Mouse (Mus musculus) gastrocnemius, postnatal 14 days (tissue): ENCODE measurements at regions not wholly inside any gene's neighbourhood (a gene's known extent, or its start where the extent isn't known, plus 50 kb on each side); places are given as distances from the start of the nearest gene placed in this dataset.
"Not testable (repeated sequence)": the region's sequence is repeated elsewhere in the genome, so short reads cannot be mapped to it uniquely, and the experiment has no call there.

Experiments used
- DNase-seq: peaks from one replicate; pipeline ENCODE4 v3.0.0; 2021; ENCODE audit warnings: mixed read lengths
- intact Hi-C: fragments of 180-260 bp; cut with DNase I; formaldehyde crosslinking; loops from one replicate; pipeline ENCODE4 v1.15.1; 2025; ENCODE audit warnings: low total_unique reads

DNA sequence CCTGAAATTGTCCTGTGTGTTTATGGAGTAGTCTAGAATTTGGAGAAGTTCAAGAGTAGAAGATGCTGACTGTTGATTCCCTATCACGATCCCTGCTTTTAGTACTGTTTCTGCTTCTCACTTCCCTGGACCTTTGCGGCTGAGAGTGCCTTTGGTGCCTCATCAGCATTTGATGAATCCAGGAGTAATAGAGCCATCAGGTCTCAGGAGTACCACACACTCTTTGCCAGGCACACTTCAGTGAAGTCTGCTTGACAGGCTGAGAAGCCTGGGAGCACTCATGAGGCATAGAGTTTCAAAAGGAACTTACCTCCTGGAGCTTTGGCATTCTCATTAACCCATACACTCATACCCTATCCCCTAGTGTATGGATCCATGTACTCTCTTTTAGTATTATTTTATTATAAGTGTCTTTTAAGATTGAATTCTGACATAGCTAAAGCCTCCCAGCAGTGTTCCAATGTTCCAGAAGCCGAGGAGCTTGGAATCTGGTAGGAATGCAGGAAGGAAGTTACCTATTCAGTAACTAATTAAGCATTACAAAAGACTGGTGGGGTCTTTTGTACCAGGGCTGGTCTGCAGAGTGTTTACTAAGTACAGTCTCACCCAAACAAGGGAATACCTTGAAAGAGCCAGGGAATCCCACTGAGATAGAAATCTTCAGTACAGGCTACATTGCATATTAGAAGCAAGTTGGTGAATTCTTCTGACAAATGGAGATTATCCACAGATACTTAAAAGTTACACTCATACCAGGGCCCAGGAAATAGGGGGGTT, 139.7 kb downstream of the Tex13c3 start:
- intact Hi-C loops, DNase-seq: not testable (repeated sequence)

- DNase-seq, result no peak
- intact Hi-C loops, result no loop called here
Observed at GRCm38 (mm10) chrX:19313286-19313685, 167.8 kb downstream of the Tex13c3 start.

DNA sequence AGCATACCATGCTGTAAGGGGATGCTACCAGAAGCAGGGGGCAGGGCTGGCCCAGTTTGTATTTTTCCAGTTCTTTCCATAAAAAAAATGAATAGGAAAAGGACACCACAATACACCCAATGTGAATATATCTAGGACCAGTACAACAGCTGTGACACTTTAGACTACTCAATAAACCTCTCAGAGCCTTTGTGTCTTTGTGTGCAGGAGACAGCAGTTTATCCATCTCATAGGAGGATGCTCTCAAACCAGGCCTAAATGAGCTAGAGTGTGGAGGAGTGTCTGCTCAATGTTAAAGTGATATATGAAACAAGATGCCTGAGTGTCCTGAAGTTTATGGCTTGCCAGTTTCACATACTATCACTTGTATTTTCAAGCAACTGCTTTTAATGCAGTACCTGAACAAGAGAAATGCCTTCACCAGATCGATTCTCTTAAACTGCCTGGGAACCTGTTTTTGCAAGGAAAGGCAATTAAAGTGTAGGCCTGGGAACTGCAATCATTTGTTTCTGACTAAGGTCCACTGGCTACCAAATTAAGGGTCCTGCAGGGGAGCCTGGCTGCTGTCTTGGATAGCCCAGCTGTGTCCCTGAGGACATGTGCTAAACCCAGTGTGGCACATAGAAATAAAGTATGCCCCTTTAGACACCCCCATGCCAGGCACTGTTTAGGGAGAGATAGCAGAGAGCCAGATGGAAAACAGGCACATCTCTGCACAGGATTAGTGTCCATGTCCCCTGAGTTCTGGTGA, 169.1 kb downstream of the Tex13c3 start:
- intact Hi-C loops, result no loop called here
- DNase-seq, result no peak

- intact Hi-C loops, result no loop called here
- no peak for DNase-seq
Observed at GRCm38 (mm10) chrX:19311377-19311776, 169.7 kb downstream of the Tex13c3 start.

GRCm38 (mm10) chrX:19288171-19288570, 192.9 kb downstream of the Tex13c3 start:
- intact Hi-C loops, result no loop called here
- no peak for DNase-seq

GRCm38 (mm10) chrX:19286431-19286830, 194.7 kb downstream of the Tex13c3 start:
- intact Hi-C loops, result no loop called here
- no peak for DNase-seq

DNA sequence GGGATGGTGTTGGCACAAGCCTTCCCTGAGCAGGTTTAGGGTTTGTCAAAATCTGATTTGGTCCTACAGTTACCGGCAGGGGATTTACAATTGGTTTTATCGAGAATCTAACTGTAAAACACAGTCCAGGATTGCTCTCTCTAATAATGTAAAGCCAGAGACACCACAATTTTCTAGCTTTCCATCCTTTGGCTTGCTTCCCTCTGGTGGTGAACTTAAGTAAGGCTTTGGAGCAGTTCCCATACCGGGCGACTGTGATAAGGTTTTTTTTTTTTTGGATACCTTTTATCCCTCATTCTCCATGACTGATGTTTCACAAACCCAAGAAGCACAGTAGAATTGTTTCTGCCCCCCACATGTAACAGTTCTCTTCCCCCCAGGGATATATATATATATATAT, 195.3 kb downstream of the Tex13c3 start:
- intact Hi-C loops, result no loop called here
- DNase-seq, result no peak

- no peak for DNase-seq
- intact Hi-C loops, result no loop called here
Observed at GRCm38 (mm10) chrX:19283078-19283477, 198.0 kb downstream of the Tex13c3 start.

DNA sequence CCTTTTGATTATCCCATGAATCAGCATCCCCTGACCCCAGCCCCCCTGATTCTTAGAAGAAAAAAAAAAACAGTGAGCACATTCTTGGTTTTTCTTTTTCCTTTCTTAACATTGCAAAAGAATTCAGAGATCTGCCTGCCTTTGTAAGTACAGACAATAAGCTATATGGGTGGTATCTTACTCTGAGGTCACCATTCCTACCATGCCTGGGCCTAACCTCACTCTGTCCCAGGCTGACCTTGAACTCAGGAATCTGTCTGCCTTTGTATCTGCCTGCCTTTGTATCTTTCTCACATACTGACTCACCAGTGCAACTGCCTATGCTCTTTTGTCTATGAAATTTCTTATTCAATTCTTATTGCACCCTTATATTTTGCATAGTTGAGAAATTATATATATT, 216.9 kb downstream of the Tex13c3 start:
- intact Hi-C loops, result no loop called here
- no peak for DNase-seq

DNA sequence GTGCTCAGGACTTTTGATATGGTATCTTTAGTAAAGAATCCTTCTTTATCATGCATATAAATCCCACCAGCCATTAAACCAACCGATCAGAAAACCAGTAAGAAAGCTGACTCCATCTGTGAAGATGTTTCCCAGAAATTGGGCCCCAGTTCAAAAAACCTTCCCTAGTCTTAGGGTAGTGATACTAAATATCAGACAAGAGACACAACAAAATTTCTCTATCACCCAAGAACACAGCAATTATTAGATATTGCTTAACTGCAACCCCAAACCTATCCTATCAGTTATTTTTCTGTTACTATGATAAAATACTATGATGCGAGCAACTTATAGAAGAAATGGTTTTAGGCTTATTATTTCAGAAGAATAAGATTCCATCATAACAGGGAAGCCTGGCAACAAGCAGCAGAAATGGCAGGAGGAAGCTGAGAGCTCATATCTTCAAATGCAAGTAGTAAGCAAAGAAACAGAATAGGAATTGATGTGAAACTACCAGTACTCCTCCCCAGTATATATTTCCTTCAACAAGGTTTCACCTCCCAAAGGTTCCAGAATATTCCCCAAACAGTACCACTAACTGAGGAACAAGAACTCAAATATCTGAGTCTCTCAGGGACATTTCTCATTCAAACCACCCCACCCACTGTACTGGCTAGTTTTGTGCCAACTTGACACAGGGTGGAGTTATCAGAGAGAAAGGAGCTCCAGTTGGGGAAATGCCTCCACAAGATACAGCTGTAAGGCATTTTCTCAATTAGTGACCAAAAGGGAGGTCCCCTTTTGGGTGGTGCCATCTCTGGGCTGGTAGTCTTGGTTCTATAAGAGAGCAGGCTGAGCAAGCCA, 234.1 kb downstream of the Tex13c3 start:
- intact Hi-C loops, result no loop called here
- no peak for DNase-seq

- intact Hi-C loops, result no loop called here
Observed at GRCm38 (mm10) chrX:19237738-19238261, 243.3 kb downstream of the Tex13c3 start.

DNA sequence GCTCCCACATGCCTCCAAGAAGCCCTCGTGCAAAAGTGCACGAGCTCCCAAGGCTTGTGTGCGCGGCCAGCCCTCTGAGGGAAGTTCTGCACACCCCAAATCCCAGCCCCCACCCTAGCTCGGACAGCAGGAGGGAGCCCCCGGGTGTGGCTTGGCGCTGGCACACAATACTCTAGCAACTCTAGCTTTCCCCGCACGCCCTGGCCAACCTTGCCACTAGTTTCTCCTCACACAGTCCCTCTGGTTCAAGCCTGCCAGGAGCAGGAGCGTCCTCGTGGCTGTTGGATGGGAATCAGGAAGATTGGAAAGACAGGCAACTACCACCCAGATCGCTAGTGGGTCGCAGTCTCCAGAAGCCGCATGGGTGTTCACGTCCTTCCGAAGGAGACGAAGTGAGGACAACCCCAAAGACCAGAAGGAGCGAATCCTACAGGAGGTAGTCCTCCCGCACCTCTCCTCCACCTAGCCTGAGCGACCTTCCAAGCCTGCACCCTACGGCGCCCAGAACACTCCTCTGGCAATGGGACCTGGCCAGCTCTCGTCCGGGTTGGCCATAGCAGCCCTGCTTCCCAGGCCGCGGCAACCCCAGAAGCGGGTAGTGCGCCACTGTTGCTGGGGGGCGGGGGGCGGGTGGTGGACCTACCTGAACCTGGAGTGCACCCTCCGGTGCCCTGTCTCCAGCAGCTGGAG, 243.9 kb downstream of the Tex13c3 start:
- peak; percentile 3 for DNase-seq
- intact Hi-C loops, result no loop called here

More at GRCm38 (mm10) chrX:19237738-19238261, 243.3 kb downstream of the Tex13c3 start:
- peak; percentile 10 for DNase-seq

GRCm38 (mm10) chrX:19235449-19235848, 245.7 kb downstream of the Tex13c3 start:
- intact Hi-C loops, result no loop called here

GRCm38 (mm10) chrX:19231823-19232222, 249.3 kb downstream of the Tex13c3 start:
- no peak for DNase-seq
- intact Hi-C loops, result no loop called here

More at GRCm38 (mm10) chrX:19235449-19235848, 245.7 kb downstream of the Tex13c3 start:
- no peak for DNase-seq

GRCm38 (mm10) chrX:19223336-19223735, 257.8 kb downstream of the Tex13c3 start:
- DNase-seq, result no peak
- intact Hi-C loops, result no loop called here

GRCm38 (mm10) chrX:19220785-19221496, 260.2 kb downstream of the Tex13c3 start:
- intact Hi-C loops, result no loop called here
- no peak for DNase-seq

DNA sequence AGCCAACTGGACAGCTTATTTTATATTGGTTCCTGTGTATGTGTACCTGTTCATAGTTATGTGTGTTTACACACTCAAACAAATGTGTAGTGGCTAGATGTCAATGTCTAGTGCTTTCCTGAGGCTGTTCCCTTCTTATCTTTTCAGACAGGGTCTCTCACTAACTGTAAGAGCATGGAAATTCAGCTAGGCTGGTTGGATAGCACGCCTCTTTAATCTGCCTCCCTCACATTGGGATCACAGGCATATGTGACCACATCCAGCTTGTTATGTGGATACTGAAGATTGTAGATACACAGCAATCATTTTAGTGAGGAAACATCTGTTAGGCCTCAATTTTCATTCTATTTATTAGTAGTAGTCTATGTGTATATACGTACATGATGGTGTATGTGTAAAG, 261.4 kb downstream of the Tex13c3 start:
- no peak for DNase-seq
- intact Hi-C loops, result no loop called here

- intact Hi-C loops, result no loop called here
- no peak for DNase-seq
Observed at GRCm38 (mm10) chrX:19219301-19219700, 261.8 kb downstream of the Tex13c3 start.

DNA sequence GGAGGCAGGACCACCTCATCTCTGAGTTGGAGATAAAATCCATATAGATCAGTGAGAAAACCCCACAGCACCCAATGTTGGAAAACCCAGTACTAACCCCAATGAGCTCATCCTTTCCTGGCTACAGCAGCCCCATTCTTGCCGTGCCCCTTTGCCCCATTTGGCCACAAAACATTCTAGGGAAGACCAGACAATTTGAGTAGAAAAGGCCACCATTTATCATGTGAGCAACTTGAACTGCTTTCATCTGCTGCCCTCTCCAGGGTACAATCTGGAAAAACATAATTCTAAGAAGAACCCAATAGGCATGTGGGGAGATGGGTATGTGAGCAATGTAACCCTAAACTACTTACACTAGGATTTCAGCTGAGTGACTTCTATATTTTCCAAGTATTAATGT, 274.7 kb downstream of the Tex13c3 start:
- intact Hi-C loops, result no loop called here

More for the DNA sequence above, 274.7 kb downstream of the Tex13c3 start:
- no peak for DNase-seq
